Mouse (Mus musculus): ENCODE results near the gene Xrcc1. TPM values are rescaled to one million over a fixed set of nuclear protein-coding genes. Genes with fewer than 3 reads are reported as not detected.

Xrcc1 gene
- polyA plus RNA-seq, 1 experiment from 2014 or later, result 70.1 TPM

DNA sequence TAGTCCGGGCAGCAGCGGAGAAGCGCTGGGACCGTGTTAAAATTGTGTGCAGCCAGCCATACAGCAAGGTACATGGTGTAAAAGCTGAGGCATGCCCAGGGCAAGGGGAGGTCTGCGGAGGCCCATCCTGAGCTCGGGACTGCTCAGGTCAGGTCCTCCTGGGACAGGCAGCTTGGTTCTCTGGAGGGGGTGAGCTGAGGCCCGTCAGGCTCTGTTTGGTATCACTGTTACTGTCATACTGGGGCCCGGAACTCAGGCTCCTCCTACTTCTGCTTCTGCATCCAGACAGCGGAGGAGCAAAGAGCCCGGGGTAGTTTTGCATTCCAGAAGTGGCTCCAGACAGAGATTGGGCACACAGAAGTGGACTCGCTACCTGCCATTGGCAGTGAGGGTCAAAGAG lies 19.5 kb downstream of the Xrcc1 start:
- no peak overlapping the region for H3K4me3 ChIP-seq (ENCODE audit: inconsistent target)
- H3K27ac ChIP-seq, result no peak overlapping the region
- no peaks in the 10 kb centered on the region for H3K79me2 ChIP-seq (ENCODE audit: inconsistent target)
- peaks cover 17% of the 10 kb centered on the region for H3K36me3 ChIP-seq (ENCODE audit: inconsistent target)
- 92% methylated on average over 11 of the region's 11 CpGs for WGBS (ENCODE audit: missing documents)

DNA sequence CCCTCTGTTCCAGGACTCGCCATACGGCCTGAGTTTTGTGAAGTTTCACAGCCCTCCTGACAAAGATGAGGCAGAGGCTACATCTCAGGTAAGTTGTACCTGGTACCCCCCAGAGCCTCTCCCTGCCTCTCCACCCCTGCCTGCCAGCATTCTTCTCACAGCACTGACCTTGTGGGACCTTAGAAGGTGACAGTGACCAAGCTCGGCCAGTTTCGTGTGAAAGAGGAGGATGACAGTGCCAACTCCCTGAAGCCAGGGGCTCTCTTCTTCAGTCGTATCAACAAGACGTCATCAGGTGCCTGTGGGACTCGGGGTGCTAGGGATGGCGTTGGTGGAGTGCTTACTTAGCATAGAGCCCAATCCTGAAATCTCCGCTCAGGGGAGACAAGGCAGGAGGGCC lies 20.1 kb downstream of the Xrcc1 start:
- H3K4me3 ChIP-seq (ENCODE audit: inconsistent target), result no peak overlapping the region
- H3K27ac ChIP-seq, result no peak overlapping the region
- peaks cover 17% of the 10 kb centered on the region for H3K36me3 ChIP-seq (ENCODE audit: inconsistent target)
- H3K79me2 ChIP-seq (ENCODE audit: inconsistent target), result no peaks in the 10 kb centered on the region
- WGBS (ENCODE audit: missing documents), result 92% methylated on average over 9 of the region's 9 CpGs

DNA sequence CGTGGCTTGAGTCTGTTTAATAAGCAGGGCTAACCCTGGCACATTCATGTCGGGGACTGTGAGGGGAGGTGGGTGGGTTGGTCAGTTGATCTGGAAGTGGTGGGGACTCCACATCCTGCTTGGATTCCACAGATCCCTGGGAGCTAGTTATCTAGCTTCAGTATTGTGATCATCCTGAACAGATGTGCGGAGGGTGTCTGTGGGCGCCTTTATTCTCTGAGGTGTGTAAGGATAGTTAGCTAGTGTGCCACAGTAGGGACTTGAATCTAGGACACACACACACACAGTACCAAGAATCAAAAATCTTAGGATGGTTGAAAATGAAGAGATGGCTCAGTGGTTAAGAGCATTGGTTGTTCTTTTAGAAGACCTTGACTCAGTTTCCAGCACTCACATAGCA lies 22.4 kb downstream of the Xrcc1 start:
- H3K27ac ChIP-seq, result no peak overlapping the region
- no peaks in the 10 kb centered on the region for H3K79me2 ChIP-seq (ENCODE audit: inconsistent target)
- WGBS (ENCODE audit: missing documents), result 89% methylated on average over 4 of the region's 4 CpGs
- no peak overlapping the region for H3K4me3 ChIP-seq (ENCODE audit: inconsistent target)
- peaks cover 17% of the 10 kb centered on the region for H3K36me3 ChIP-seq (ENCODE audit: inconsistent target)

DNA sequence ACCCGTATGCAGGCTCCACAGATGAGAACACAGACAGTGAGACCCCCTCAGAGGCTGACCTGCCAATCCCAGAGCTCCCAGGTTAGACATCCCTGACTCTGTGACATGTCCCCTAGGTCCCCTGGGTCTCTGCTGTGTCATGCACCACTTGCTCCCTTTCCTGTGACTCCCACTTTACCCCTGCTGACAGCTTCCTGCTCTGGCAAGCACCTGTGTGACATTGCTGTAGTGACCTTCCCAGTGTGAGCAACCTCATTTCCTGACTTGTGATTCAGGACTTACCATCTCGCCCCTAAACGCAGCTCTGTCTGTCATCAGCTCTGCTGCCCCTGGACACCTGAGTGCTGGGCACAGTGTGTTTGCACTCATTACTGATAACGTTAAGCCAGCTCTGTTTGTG lies 25.0 kb downstream of the Xrcc1 start:
- 89% methylated on average over 4 of the region's 4 CpGs for whole genome bisulfite sequencing (ENCODE audit: missing documents)
- H3K36me3 ChIP-seq (ENCODE audit: inconsistent target), result peaks cover 17% of the 10 kb centered on the region
- no peak overlapping the region for H3K27ac ChIP-seq
- H3K79me2 ChIP-seq (ENCODE audit: inconsistent target), result no peaks in the 10 kb centered on the region
- H3K4me3 ChIP-seq (ENCODE audit: inconsistent target), result no peak overlapping the region

DNA sequence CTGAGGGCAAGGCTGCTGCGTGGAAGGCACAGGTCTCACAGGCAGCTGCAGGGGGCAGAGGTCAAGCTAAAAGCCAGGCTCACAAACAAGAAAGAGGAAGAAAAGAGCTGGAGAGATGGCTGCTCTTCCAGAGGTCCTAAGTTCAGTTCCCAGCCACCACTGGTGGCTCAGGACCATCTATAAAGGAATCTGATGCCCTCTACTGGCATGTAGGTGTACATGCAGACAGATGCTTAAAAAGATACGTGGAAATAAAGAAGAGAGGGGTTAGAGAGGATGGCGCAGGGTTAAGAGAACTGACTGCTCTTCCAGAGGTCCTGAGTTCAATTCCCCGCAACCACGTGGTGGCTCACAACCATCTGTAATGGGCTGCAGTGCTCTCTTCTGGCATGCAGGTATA lies 26.4 kb downstream of the Xrcc1 start:
- Histone ChIP-seq H3K36me3 (ENCODE audit: inconsistent target) (peaks cover 7% of the 10 kb centered on the region), H3K4me3 (ENCODE audit: inconsistent target) (no peak overlapping the region), H3K27ac (no peak overlapping the region), H3K79me2 (ENCODE audit: inconsistent target) (no peaks in the 10 kb centered on the region)
- 76% methylated on average over 5 of the region's 5 CpGs for WGBS (ENCODE audit: missing documents)

DNA sequence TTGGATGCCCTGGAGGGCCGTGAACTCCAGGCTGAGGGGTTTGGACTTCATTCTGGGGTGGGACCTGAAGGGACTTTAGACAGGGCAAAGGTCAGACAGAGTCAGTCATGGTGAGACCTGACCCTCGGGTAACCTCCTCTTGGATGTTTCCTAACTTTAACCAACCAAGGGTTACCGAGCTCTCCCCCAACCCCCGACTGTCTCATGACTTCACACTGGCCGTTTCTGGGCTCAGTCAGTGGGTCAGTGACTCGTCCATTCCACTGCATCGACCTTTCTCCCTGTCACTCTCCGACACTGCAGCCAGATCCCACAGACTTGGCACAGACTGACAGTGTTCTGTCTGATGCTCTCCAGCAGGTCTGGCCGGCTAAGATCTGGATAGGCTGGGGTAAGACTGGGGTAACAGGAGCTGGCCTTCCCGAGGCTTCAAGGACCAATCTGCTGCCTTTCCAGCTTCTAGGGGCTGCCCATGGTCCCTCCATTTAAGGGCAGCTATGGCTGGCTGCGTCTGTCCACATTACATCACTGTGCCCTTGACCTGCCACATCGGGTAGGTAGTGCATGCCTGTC lies 28.2 kb downstream of the Xrcc1 start:
- H3K4me3 ChIP-seq (ENCODE audit: inconsistent target), result no peak overlapping the region
- no peaks in the 10 kb centered on the region for H3K79me2 ChIP-seq (ENCODE audit: inconsistent target)
- no peak overlapping the region for H3K27ac ChIP-seq
- no peaks in the 10 kb centered on the region for H3K36me3 ChIP-seq (ENCODE audit: inconsistent target)
- WGBS (ENCODE audit: missing documents), result 77% methylated on average over 12 of the region's 12 CpGs

DNA sequence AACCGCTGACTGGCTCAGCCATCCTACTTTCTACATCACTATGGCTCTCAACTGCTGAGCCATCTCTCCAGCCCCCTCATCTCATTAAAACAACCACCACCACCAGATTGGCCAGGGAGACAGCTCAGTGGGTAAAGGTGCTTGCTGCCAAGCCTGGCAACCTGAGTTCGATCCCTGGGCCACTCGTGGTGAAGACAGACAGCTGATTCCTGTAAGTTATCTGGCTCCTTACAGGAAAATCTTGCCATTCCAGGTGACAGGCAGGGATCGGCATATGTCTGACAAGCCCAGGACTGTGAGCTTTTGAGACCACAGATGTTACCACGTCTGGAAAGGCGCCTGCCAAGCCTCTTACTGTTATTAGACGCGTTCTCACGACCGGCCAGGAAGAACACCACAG lies 31.7 kb downstream of the Xrcc1 start:
- 90% methylated on average over 8 of the region's 10 CpGs for WGBS (ENCODE audit: missing documents)
- H3K27ac ChIP-seq, result no peak overlapping the region
- no peaks in the 10 kb centered on the region for H3K79me2 ChIP-seq (ENCODE audit: inconsistent target)
- no peak overlapping the region for H3K4me3 ChIP-seq (ENCODE audit: inconsistent target)
- H3K36me3 ChIP-seq (ENCODE audit: inconsistent target), result no peaks in the 10 kb centered on the region

DNA sequence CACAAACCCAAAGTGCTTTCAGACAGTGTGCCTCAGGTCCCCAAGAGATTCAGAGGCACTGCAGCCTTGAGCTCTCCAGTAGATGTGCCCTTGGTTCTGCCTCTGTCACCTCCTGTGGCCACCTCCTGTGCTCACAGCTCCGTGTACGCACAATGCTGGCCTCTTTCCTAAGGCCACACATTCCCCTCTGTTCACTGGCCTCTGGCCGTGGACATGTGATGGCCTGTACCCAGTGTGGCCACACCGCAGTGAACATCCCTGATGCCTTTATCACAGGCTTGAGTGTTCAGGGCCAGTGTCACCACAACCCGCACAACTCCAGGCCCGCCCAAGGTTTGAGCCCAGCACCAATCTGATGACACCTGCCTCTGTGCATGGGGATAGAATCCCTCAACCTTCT lies 38.8 kb downstream of the Xrcc1 start:
- no peak overlapping the region for H3K4me3 ChIP-seq (ENCODE audit: inconsistent target)
- no peak overlapping the region for H3K27ac ChIP-seq
- H3K36me3 ChIP-seq (ENCODE audit: inconsistent target), result no peaks in the 10 kb centered on the region
- WGBS (ENCODE audit: missing documents), result 100% methylated on average over 4 of the region's 6 CpGs
- H3K79me2 ChIP-seq (ENCODE audit: inconsistent target), result no peaks in the 10 kb centered on the region

DNA sequence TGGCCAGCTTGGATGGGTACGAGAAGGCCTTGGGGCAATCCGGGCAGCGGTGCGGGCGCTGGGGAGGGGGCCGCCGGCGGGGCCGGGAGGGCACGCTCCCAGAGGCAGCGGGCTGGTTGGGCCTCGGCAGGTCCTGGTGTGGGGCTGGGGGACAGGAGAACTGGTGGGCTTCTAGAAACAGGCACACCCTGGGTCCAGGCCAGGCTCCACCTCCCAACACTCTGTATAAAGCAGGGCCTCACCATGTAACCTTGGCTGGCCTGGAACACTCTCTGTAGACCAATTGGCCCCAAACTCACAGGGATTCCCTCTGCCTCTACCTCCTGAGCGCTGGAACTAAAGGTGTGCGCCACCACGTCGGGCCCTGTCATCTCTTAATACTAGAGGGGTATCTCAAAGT lies 39.9 kb downstream of the Xrcc1 start:
- Histone ChIP-seq H3K79me2 (ENCODE audit: inconsistent target) (no peaks in the 10 kb centered on the region), H3K36me3 (ENCODE audit: inconsistent target) (no peaks in the 10 kb centered on the region), H3K4me3 (ENCODE audit: inconsistent target) (no peak overlapping the region), H3K27ac (no peak overlapping the region)
- 79% methylated on average over 14 of the region's 16 CpGs for whole genome bisulfite sequencing (ENCODE audit: missing documents)

DNA sequence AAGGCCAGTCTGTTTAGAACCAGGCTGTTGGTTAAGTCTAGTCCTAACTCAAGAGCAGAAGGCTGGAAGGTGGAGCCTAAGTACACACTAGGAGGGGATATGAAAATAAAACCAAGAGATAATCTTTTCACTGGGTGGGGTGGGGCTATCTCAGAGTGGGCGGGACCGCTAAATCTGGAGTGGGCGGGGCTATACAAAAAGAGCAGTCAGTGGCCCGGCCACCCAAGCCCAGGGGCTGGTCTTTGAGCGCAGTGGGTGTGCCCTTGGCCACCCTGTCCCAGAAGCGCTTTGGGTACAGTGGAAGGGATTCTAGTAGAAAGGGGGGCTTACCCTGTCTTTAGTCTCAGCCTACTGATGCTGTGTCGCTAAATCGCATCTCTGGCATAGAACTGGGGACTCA lies 40.7 kb downstream of the Xrcc1 start:
- H3K4me3 ChIP-seq (ENCODE audit: inconsistent target), result no peak overlapping the region
- no peaks in the 10 kb centered on the region for H3K79me2 ChIP-seq (ENCODE audit: inconsistent target)
- H3K36me3 ChIP-seq (ENCODE audit: inconsistent target), result no peaks in the 10 kb centered on the region
- 33% methylated on average over 8 of the region's 8 CpGs for WGBS (ENCODE audit: missing documents)
- no peak overlapping the region for H3K27ac ChIP-seq

DNA sequence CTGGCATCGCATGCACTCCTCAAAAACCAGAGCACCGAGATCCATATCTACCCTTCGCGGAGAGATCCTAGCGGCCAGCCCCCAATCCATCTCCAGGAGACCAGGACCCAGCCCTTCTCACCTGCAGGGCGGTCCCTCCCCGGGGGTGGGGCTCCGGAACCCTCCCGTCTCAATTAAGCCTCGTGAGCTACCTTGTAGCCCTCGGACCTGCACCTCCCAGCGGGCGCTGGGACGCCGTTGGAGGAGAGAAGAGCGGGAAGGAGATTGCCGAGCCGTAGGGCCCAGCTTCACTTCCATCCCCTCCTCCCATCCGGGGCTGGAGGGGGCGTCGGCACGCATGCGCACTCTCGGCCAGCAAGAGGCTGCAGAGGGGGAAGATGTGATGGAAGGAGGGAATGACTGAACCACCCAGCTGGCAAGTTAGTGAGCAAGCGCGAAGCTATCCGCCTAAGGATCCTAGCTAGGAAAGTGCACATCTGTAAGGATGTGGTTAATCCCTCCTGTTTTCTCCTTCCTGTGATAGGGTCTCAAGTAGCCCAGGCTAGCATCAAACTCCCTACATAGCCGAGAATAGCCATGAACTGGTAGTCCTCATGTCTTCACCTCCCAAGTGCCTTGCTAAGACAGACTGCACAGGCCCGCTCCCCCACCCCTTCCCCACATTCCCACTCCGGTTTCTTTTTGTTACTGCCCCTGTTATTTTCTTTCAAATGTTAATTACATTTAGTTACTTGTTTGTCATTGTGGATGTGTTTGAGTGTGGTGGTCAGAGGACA lies 41.4 kb downstream of the Xrcc1 start, which contains the start of the genes Ethe1 and Zfp575:
Ethe1 (plus strand) TSS at position 214 of the 776 bp plus-strand sequence.
Zfp575 (minus strand) TSS at position 312 of the 776 bp plus-strand sequence.
- no peaks in the 10 kb centered on the region for H3K79me2 ChIP-seq (ENCODE audit: inconsistent target)
- H3K36me3 ChIP-seq (ENCODE audit: inconsistent target), result no peaks in the 10 kb centered on the region
- no peak within 1 kb of the TSS for H3K4me3 ChIP-seq (ENCODE audit: inconsistent target)
- 19% methylated on average over 30 of the region's 30 CpGs for WGBS (ENCODE audit: missing documents)
- no peak within 1 kb of the TSS for H3K27ac ChIP-seq

DNA sequence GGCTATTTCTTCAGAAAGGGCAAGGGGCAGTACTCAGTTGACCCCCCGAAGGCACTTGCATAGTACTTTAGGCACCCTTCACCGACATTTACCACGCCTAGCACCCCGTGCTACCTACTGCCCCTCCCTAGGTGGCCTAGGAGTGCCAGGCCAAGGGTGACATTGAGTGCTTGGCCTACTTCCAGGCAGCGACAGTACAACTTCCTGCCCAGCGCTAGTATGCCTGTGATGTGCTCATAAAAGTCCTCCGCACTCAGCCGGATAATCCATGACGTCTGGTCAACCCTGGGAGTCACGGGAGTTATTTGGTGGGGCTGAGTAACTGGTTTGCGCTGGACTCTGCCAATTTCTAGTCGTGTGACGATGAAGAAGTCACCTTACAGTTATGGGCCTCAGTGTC lies 42.2 kb downstream of the Xrcc1 start:
- H3K79me2 ChIP-seq (ENCODE audit: inconsistent target), result no peaks in the 10 kb centered on the region
- no peak overlapping the region for H3K4me3 ChIP-seq (ENCODE audit: inconsistent target)
- H3K27ac ChIP-seq, result no peak overlapping the region
- H3K36me3 ChIP-seq (ENCODE audit: inconsistent target), result no peaks in the 10 kb centered on the region
- WGBS (ENCODE audit: missing documents), result 59% methylated on average over 13 of the region's 13 CpGs

DNA sequence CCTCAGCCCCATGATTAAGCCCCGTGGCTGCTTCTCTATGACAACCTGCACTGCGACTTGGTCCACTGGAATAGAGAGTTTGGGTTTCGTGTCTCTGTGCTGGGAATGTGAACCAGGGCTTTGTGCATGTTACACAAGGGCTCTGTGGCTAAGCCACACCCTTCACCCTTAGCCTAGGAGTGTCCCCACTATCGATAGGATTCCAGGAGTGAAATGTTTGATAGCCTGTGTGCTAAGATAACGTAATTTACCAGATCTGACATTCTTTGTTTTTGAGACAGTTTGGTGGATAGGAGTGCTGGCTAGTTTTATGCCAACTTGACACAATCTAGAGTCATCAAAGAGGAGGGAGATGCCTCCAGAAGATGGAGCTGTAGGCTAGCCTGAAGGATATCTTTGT lies 45.6 kb downstream of the Xrcc1 start:
- WGBS (ENCODE audit: missing documents), result 82% methylated on average over 5 of the region's 5 CpGs
- Histone ChIP-seq H3K36me3 (ENCODE audit: inconsistent target) (no peaks in the 10 kb centered on the region), H3K27ac (no peak overlapping the region), H3K4me3 (ENCODE audit: inconsistent target) (no peak overlapping the region), H3K79me2 (ENCODE audit: inconsistent target) (peaks cover 7% of the 10 kb centered on the region; the same call in 1 of the 2 replicates)

DNA sequence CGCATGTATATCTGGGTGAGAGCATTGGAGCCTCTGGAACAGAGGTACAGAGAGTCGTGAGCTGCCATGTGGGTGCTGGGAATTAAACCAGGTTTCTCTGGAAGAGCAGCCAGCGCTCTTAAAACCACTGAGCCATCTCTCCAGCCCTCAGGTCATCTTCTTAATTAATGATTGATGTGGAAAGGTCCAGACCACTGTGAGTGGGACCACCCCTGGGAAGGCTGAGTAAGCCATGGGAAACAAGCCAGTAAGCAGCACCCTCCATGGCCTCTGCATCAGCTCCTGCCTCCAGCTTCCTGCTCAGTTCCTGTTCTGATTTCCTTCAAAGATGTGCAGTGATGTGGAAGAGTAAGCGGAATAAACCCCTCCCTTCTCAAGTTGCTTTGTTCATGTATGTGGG lies 46.1 kb downstream of the Xrcc1 start:
- Histone ChIP-seq H3K36me3 (ENCODE audit: inconsistent target) (no peaks in the 10 kb centered on the region), H3K4me3 (ENCODE audit: inconsistent target) (no peak overlapping the region), H3K27ac (no peak overlapping the region), H3K79me2 (ENCODE audit: inconsistent target) (peaks cover 7% of the 10 kb centered on the region; the same call in 1 of the 2 replicates)
- 57% methylated on average over 4 of the region's 4 CpGs for WGBS (ENCODE audit: missing documents)

DNA sequence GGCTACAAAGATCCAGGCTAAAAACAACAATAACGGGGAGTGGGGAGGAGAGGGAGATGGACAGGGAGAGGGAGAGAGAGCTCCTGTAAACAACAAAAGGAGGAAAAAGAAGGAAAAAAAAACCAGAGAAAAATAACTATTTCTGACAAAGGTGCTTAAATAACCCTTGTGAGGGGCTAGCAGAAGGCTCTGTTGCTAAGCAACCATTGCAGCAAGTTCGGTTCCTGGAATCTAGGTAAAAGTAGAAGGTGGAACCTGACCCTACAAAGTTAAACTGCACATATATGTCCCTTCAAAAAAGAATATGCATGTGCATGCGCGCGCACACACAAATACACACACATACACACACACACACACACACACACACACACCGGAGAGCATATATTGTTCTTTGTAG lies 46.7 kb downstream of the Xrcc1 start:
- Histone ChIP-seq H3K4me3 (ENCODE audit: inconsistent target) (no peak overlapping the region), H3K36me3 (ENCODE audit: inconsistent target) (no peaks in the 10 kb centered on the region), H3K79me2 (ENCODE audit: inconsistent target) (peaks cover 7% of the 10 kb centered on the region; the same call in 1 of the 2 replicates), H3K27ac (no peak overlapping the region)
- WGBS (ENCODE audit: missing documents), result 98% methylated on average over 4 of the region's 6 CpGs
